Mouse (Mus musculus): ENCODE measurements around the gene Thap2. TPM values are rescaled to one million over a fixed set of nuclear protein-coding genes. Genes with fewer than 3 reads are reported as not detected.

Thap2 gene
- total and polyA plus RNA-seq, 3 experiments = 5.8 to 5.9 TPM; not detected in 1

- no peak overlapping the region for H3K27ac ChIP-seq (ENCODE audit: control insufficient read depth, low read depth, low read length)
- H3K27me3 ChIP-seq (ENCODE audit: control insufficient read depth in 1 of 2, insufficient read depth in 2 of 2, low read length in 2 of 2) = no peaks in the 10 kb centered on the region
- peak; percentile 37 for DNase-seq (ENCODE audit: low read depth, low spot score)
- H3K79me2 ChIP-seq (ENCODE audit: control insufficient read depth, insufficient read depth, low read length, poor library complexity) = no peaks in the 10 kb centered on the region
- H3K9me3 ChIP-seq (replicated peaks; ENCODE audit: insufficient read depth, low read length) = no peaks in the 10 kb centered on the region
- TF ChIP-seq RCOR1 (IDR thresholded peaks at IDR 0.05; ENCODE audit: low read depth, low read length) = no peak
- H3K4me3 ChIP-seq (ENCODE audit: control insufficient read depth in 1 of 2, insufficient read depth in 1 of 2, low read depth in 2 of 2, low read length in 2 of 2) = no peak overlapping the region
- peaks cover 0 to 3% of the 10 kb centered on the region in 2 experiments; a peak in 1 of 4 replicates for H3K4me1 ChIP-seq (ENCODE audit: control insufficient read depth in 1 of 2, insufficient read depth in 2 of 2, low read length in 2 of 2)
- peaks cover 0 to 7% of the 10 kb centered on the region in 2 experiments; a peak in 2 of 4 replicates for H3K36me3 ChIP-seq (ENCODE audit: control insufficient read depth in 1 of 2, insufficient read depth in 2 of 2, low read length in 2 of 2)
- H3K9ac ChIP-seq (ENCODE audit: control insufficient read depth, low read depth, low read length, poor library complexity, severe bottlenecking) = no peak overlapping the region
These were observed 41.3 kb downstream of the Thap2 start for GRCm38 (mm10) chr10:115342771-115343425.

GRCm38 (mm10) chr10:115339820-115340328 is 44.4 kb downstream of the Thap2 start:
- Histone ChIP-seq H3K27ac (ENCODE audit: control insufficient read depth, low read depth, low read length) (no peak overlapping the region), H3K4me3 (ENCODE audit: control insufficient read depth in 1 of 2, insufficient read depth in 1 of 2, low read depth in 2 of 2, low read length in 2 of 2) (no peak overlapping the region), H3K79me2 (ENCODE audit: control insufficient read depth, insufficient read depth, low read length, poor library complexity) (no peaks in the 10 kb centered on the region), H3K36me3 (ENCODE audit: control insufficient read depth in 1 of 2, insufficient read depth in 2 of 2, low read length in 2 of 2) (peaks cover 0 to 7% of the 10 kb centered on the region in 2 experiments; a peak in 2 of 4 replicates), H3K4me1 (ENCODE audit: control insufficient read depth in 1 of 2, insufficient read depth in 2 of 2, low read length in 2 of 2) (peaks cover 0 to 3% of the 10 kb centered on the region in 2 experiments; a peak in 1 of 4 replicates), H3K27me3 (ENCODE audit: control insufficient read depth in 1 of 2, insufficient read depth in 2 of 2, low read length in 2 of 2) (no peaks in the 10 kb centered on the region), H3K9ac (ENCODE audit: control insufficient read depth, low read depth, low read length, poor library complexity, severe bottlenecking) (no peak overlapping the region), H3K9me3 (replicated peaks; ENCODE audit: insufficient read depth, low read length) (no peaks in the 10 kb centered on the region)
- DNase-seq (ENCODE audit: low read depth, low spot score) = peak; percentile 56
- TF ChIP-seq HCFC1 (IDR thresholded peaks at IDR 0.05; ENCODE audit: low read depth, low read length) = no peak
- no peak for TF ChIP-seq POLR2AphosphoS2 (IDR thresholded peaks at IDR 0.05; ENCODE audit: low read length)
- 0 out of 2 replicates have a peak, but pooled peaks have one; percentile 34 for TF ChIP-seq GATA1 (IDR thresholded peaks at IDR 0.05; ENCODE audit: low read depth, low read length)
- peak; percentile 74 for TF ChIP-seq USF1 (IDR thresholded peaks at IDR 0.05; ENCODE audit: low read depth, low read length)
- peak; percentile 89; the same call in 1 of the 2 replicates for TF ChIP-seq BHLHE40 (IDR thresholded peaks at IDR 0.05; ENCODE audit: borderline replicate concordance, low read depth, low read length)
- TF ChIP-seq MEF2A (IDR thresholded peaks at IDR 0.05; ENCODE audit: extremely low read depth, insufficient replicate concordance, low read depth, low read length, poor library complexity, severe bottlenecking) = no peak

- TF ChIP-seq ETS1 (IDR thresholded peaks at IDR 0.05; ENCODE audit: low read depth, low read length) = no peak
- TF ChIP-seq JUND (IDR thresholded peaks at IDR 0.05; ENCODE audit: low read depth, low read length) = no peak
- TF ChIP-seq E2F4 (IDR thresholded peaks at IDR 0.05; ENCODE audit: borderline replicate concordance, low read depth, low read length) = no peak
- TF ChIP-seq CHD2 (IDR thresholded peaks at IDR 0.05; ENCODE audit: low read length) = no peak
- no peak for TF ChIP-seq GABPA (IDR thresholded peaks at IDR 0.05; ENCODE audit: low read depth, low read length)
- no peak for TF ChIP-seq TCF12 (IDR thresholded peaks at IDR 0.05; ENCODE audit: low read depth, low read length)
- no peak for TF ChIP-seq NELFE (IDR thresholded peaks at IDR 0.05; ENCODE audit: low read depth, low read length)
- H3K4me3 ChIP-seq (ENCODE audit: control insufficient read depth in 1 of 2, insufficient read depth in 1 of 2, low read depth in 2 of 2, low read length in 2 of 2) = no peak overlapping the region
- H3K79me2 ChIP-seq (ENCODE audit: control insufficient read depth, insufficient read depth, low read length, poor library complexity) = no peaks in the 10 kb centered on the region
- H3K36me3 ChIP-seq (ENCODE audit: control insufficient read depth in 1 of 2, insufficient read depth in 2 of 2, low read length in 2 of 2) = peaks cover 0 to 2% of the 10 kb centered on the region in 2 experiments; a peak in 1 of 4 replicates
- peaks cover 0 to 3% of the 10 kb centered on the region in 2 experiments; a peak in 1 of 4 replicates for H3K4me1 ChIP-seq (ENCODE audit: control insufficient read depth in 1 of 2, insufficient read depth in 2 of 2, low read length in 2 of 2)
- H3K27me3 ChIP-seq (ENCODE audit: control insufficient read depth in 1 of 2, insufficient read depth in 2 of 2, low read length in 2 of 2) = no peaks in the 10 kb centered on the region
- no peak overlapping the region for H3K9ac ChIP-seq (ENCODE audit: control insufficient read depth, low read depth, low read length, poor library complexity, severe bottlenecking)
- no peaks in the 10 kb centered on the region for H3K9me3 ChIP-seq (replicated peaks; ENCODE audit: insufficient read depth, low read length)
- no peak for DNase-seq (ENCODE audit: low read depth, low spot score)
- no peak overlapping the region for H3K27ac ChIP-seq (ENCODE audit: control insufficient read depth, low read depth, low read length)
These were observed 47.3 kb downstream of the Thap2 start for GRCm38 (mm10) chr10:115336901-115337300.
